Mouse (Mus musculus): ENCODE results near the gene Ucma. TPM values are rescaled to one million over a fixed set of nuclear protein-coding genes. Genes with fewer than 3 reads are reported as not detected.

Ucma gene
- polyA plus RNA-seq, 1 experiment from 2014 or later: not detected

DNA sequence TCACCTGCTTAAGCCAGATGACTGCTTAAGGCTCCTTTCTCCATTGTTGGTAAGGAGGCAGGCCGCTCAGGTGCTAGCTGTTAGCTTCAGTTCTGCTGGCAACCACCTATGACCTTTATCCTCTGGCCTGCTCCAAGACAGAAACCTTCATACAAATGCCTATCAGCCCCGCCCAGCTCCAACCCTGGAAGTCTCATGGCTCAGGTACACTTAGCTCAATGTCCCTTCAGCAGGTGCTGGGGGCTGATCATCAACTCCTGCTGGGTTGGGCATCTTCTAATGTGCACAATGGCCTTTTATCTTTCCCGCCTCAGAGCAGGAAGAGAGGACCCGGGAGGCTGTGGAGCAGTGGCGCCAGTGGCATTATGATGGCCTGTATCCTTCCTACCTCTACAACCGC, 9.1 kb downstream of the Ucma start:
- Histone ChIP-seq H3K27ac (no peak overlapping the region), H3K4me3 (no peak overlapping the region), H3K27me3 (ENCODE audit: insufficient read depth, poor library complexity, severe bottlenecking) (no peaks in the 10 kb centered on the region), H3K36me3 (peaks cover 5% of the 10 kb centered on the region; the same call in 1 of the 2 replicates), H3K4me1 (no peaks in the 10 kb centered on the region), H3K9me3 (no peaks in the 10 kb centered on the region)
- DNase-seq (ENCODE audit: low spot score): no peak
- WGBS: 79% methylated on average over 6 of the region's 6 CpGs

DNA sequence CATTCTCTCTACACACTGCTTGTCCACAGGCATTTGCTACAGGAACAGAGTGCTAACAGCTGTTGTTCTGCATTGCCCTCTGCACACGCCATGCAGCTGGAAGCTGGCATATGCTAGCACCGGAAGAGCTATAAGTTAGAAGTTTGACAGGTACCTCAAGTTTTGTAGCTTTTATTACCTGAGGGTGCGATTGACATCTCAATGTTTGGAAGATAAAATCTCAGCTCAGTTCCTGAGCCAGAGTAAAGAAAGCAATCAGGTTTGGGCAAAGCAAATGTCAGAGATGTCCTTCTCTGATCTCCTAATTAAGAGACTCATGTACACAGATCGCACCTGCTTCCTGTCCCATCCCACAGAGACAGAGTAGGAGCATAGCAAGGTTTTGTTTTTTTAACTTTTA, 10.9 kb downstream of the Ucma start:
- Histone ChIP-seq H3K9me3 (no peaks in the 10 kb centered on the region), H3K4me3 (no peak overlapping the region), H3K27me3 (ENCODE audit: insufficient read depth, poor library complexity, severe bottlenecking) (no peaks in the 10 kb centered on the region), H3K4me1 (no peaks in the 10 kb centered on the region), H3K36me3 (peaks cover 22% of the 10 kb centered on the region), H3K27ac (no peak overlapping the region)
- DNase-seq (ENCODE audit: low spot score): no peak
- 88% methylated on average over 4 of the region's 4 CpGs for WGBS

DNA sequence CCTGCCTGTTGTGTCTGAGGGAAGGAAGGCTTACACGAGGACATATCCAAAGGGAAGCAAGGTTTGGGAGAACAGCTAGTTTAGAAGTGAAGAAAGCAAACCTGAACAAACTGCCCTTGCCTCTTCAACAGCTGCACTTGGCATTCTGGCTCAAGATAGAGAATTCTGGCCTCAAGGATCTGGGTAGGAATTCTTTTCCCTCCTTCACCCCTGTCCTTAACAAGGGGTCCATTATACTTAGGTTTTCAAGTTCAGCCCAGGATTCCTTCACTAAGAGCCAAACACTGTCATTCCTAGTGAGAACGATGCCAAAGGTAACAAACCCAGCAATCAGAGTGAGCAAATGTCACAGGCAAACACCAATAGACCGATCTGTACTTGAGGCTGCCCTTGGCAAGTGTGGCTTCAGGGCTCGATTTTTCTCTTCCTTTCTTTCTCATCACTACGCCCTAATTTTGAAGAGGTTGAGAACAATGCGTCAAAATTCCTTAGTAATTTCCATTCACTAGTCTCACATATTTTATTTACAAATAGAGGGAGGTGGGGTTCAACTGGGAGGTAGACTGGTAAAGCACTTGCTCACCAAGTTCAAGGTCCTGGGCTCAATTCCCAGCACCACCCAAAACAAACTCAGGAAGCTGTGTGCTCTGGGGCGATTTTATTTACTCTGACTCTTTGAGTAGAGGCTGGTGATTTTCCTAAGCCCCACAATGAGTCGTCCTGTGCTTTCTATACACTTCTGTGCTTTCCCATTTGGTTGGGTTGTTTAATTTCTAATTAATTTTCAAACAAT, 11.7 kb downstream of the Ucma start:
- no peak overlapping the region for H3K27ac ChIP-seq
- WGBS: 76% methylated on average over 8 of the region's 8 CpGs
- DNase-seq (ENCODE audit: low spot score): no peak
- H3K4me1 ChIP-seq: no peaks in the 10 kb centered on the region
- H3K36me3 ChIP-seq: peaks cover 25% of the 10 kb centered on the region
- H3K27me3 ChIP-seq (ENCODE audit: insufficient read depth, poor library complexity, severe bottlenecking): no peaks in the 10 kb centered on the region
- H3K4me3 ChIP-seq: no peak overlapping the region
- no peaks in the 10 kb centered on the region for H3K9me3 ChIP-seq

DNA sequence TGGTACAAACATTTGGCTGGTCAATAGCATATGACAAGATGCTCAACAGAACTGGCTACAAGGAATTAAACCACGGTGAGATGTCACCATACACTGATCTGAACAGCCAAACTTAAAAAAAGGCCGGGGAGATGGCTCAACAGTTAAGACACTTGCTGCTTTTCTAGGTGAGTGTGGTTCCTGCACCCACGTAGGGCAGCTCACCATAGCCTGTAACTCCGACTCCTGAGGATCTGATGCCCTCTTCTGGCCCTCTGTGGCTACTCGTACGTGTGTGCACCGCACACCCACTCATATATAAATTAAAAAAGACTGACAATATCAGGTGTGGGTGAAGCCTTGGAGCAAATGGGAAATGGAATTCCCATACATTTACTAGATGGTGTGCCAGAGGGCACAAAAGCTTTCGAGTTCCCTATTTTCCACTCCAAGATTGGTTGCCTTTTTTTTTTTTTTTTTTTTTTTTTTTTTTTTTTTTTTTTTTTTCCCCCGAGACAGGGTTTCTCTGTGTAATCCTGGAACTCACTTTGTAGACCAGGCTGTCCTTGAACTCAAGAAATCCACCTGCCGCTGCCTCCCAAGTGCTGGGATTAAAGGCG, 13.0 kb downstream of the Ucma start:
- Histone ChIP-seq H3K36me3 (peaks cover 39% of the 10 kb centered on the region), H3K4me3 (no peak overlapping the region), H3K9me3 (no peaks in the 10 kb centered on the region), H3K27ac (no peak overlapping the region), H3K27me3 (ENCODE audit: insufficient read depth, poor library complexity, severe bottlenecking) (no peaks in the 10 kb centered on the region), H3K4me1 (no peaks in the 10 kb centered on the region)
- no peak for DNase-seq (ENCODE audit: low spot score)
- WGBS: 81% methylated on average over 11 of the region's 11 CpGs

DNA sequence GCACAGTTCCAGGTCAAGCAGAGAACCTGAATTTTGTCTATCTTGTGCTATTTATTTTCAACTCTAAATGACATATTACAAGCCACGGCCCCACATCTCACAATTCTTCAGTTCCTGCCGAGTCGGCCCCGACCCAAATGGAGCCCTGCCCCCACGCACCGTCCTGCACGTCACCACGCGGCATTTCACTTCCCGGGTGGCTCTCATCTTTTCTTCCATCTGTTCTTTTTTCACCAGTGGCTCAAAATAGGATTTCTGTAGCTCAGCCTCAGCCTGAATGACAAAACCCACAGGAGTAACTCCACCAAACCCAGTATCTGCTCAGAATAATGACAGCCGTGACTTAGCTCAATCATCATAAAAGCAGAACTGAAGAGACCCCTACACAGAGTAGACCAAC, 17.7 kb downstream of the Ucma start:
- WGBS: 89% methylated on average over 11 of the region's 11 CpGs
- H3K4me1 ChIP-seq: no peaks in the 10 kb centered on the region
- DNase-seq (ENCODE audit: low spot score): no peak
- no peaks in the 10 kb centered on the region for H3K27me3 ChIP-seq (ENCODE audit: insufficient read depth, poor library complexity, severe bottlenecking)
- no peak overlapping the region for H3K27ac ChIP-seq
- H3K9me3 ChIP-seq: no peaks in the 10 kb centered on the region
- peaks cover 83% of the 10 kb centered on the region for H3K36me3 ChIP-seq
- H3K4me3 ChIP-seq: no peak overlapping the region

DNA sequence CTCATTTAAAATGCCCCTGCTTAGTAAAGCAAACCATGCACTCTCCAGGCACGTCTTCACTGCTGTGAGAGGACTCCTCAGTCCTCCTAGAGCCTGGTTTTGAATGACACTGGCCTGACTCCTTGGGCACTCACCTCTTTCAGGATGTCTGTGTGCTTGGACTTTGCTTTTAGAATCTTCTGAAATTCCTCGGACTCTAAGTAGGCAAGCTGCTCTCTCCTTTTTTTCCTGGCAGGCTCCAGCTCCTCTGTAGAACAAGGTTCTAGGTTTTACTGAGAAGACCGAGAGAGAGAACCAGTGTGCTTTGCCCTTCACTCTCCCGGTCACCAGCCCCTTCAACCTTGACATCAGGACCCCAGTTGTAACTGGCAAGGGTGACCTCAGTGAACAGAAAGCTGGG, 18.5 kb downstream of the Ucma start:
- no peaks in the 10 kb centered on the region for H3K4me1 ChIP-seq
- H3K27ac ChIP-seq: no peak overlapping the region
- H3K36me3 ChIP-seq: peaks cover 91% of the 10 kb centered on the region
- no peak for DNase-seq (ENCODE audit: low spot score)
- no peak overlapping the region for H3K4me3 ChIP-seq
- no peaks in the 10 kb centered on the region for H3K27me3 ChIP-seq (ENCODE audit: insufficient read depth, poor library complexity, severe bottlenecking)
- H3K9me3 ChIP-seq: no peaks in the 10 kb centered on the region
- WGBS: 84% methylated on average over 4 of the region's 4 CpGs

DNA sequence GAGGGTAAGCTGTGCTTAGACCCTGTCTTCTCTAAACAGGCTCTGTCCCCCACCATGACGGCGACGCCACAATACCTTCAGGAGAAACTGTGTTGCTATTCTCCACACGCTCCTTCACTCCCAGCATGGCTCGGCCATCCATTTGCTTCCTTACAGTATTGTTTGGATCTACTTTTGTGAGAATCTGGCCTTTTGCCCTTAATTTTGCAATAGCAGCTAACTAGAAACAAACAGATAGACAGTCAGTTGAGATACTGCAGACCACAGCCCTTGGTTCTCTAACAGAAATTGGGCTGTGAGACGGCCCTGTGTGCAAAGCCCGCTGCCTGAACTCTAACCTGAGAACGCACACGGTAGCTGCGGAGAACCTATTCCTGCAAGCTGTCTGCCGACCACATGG, 19.7 kb downstream of the Ucma start:
- Histone ChIP-seq H3K4me1 (no peaks in the 10 kb centered on the region), H3K9me3 (no peaks in the 10 kb centered on the region), H3K4me3 (no peak overlapping the region), H3K27ac (no peak overlapping the region), H3K27me3 (ENCODE audit: insufficient read depth, poor library complexity, severe bottlenecking) (no peaks in the 10 kb centered on the region), H3K36me3 (peaks cover 92% of the 10 kb centered on the region)
- WGBS: 93% methylated on average over 11 of the region's 11 CpGs
- DNase-seq (ENCODE audit: low spot score): no peak

DNA sequence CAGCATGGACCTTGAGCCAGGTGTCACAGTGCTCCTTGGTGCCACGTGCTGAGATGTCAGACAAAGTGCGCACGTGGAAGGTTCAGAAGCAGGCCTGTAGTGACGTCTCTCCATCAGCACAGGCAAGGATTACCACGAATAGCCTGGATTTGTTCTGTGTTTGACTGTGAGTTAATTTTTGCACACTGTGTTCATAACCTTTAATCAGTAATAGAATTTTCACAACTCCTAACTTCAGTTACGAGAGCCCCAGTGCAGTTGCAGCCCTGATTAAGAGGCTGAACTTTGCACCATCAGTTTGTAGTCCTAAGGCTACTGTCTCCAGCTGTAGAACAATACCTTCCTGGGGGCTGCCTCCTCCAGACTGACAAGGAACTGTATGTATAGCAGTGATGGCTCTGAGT, 20.5 kb downstream of the Ucma start:
- Histone ChIP-seq H3K9me3 (no peaks in the 10 kb centered on the region), H3K4me3 (no peak overlapping the region), H3K27ac (no peak overlapping the region), H3K4me1 (no peaks in the 10 kb centered on the region), H3K36me3 (peaks cover 92% of the 10 kb centered on the region), H3K27me3 (ENCODE audit: insufficient read depth, poor library complexity, severe bottlenecking) (no peaks in the 10 kb centered on the region)
- no peak for DNase-seq (ENCODE audit: low spot score)
- WGBS: 95% methylated on average over 6 of the region's 6 CpGs

DNA sequence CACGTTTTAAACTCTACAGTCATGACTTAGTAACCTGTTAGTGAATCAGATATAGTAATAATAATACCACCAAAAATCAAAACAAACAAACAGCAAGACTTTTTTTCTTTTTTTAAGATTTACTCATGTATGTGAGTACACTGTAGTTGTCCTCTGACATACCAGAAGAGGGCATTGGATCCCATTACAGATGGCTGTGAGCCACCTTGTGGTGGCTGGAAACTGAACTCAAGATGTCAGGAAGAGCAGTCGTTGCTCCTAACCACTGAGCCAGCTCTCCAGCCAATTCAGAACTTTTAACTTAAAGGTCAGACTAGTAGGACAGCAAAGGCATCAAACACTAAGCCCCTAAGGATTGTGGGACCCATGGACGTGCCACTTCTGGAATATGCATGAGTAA, 23.0 kb downstream of the Ucma start:
- 72% methylated on average over 3 of the region's 3 CpGs for WGBS
- no peak for DNase-seq (ENCODE audit: low spot score)
- H3K9me3 ChIP-seq: no peaks in the 10 kb centered on the region
- H3K4me3 ChIP-seq: no peak overlapping the region
- no peaks in the 10 kb centered on the region for H3K27me3 ChIP-seq (ENCODE audit: insufficient read depth, poor library complexity, severe bottlenecking)
- H3K4me1 ChIP-seq: no peaks in the 10 kb centered on the region
- peaks cover 92% of the 10 kb centered on the region for H3K36me3 ChIP-seq
- no peak overlapping the region for H3K27ac ChIP-seq

DNA sequence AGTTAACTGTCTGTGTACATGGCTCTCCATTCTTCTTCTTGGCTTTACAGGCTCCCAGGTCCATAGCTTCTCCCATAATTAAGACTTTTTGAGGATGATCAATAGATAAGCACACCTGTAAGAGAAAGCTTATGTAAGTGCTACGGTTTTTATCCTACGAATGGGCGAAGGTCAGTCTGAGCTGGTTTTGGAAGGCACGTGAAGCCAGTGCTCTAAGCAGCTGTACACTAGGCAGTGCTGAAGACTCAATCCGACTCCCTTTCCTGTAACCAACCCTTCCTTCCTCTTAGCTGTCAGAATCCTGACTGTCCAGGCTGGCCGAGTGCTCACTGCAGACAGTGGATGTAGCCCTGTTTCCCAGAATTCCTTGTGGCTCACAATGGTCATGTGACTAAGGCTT, 25.3 kb downstream of the Ucma start:
- peaks cover 88% of the 10 kb centered on the region for H3K36me3 ChIP-seq
- 88% methylated on average over 6 of the region's 6 CpGs for WGBS
- H3K9me3 ChIP-seq: no peaks in the 10 kb centered on the region
- H3K27me3 ChIP-seq (ENCODE audit: insufficient read depth, poor library complexity, severe bottlenecking): no peaks in the 10 kb centered on the region
- no peak for DNase-seq (ENCODE audit: low spot score)
- H3K27ac ChIP-seq: no peak overlapping the region
- H3K4me3 ChIP-seq: no peak overlapping the region
- H3K4me1 ChIP-seq: no peaks in the 10 kb centered on the region

DNA sequence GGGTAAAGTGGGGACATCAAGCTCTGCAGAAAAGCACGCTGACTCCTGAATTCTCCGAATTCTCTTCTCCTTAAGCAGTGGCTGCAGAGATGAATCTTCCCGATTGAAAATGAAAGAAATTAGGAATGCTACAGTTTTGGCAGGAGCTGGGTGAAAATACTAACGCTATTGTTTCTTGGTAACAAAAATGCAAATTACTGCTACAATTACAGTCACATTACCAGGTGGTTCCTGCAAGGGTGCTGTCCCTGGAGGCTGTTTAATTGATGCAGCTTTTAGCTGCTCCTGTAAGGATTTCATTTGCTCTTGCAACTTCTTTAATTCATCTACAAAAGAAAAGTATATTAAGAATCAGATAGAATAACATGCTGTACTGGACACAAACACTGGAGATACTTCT, 31.2 kb downstream of the Ucma start:
- WGBS: 92% methylated on average over 4 of the region's 4 CpGs
- peaks cover 9% of the 10 kb centered on the region; the same call in 1 of the 2 replicates for H3K4me1 ChIP-seq
- DNase-seq (ENCODE audit: low spot score): no peak
- H3K9me3 ChIP-seq: no peaks in the 10 kb centered on the region
- H3K27me3 ChIP-seq (ENCODE audit: insufficient read depth, poor library complexity, severe bottlenecking): no peaks in the 10 kb centered on the region
- no peak overlapping the region for H3K4me3 ChIP-seq
- no peak overlapping the region for H3K27ac ChIP-seq
- peaks cover 70% of the 10 kb centered on the region for H3K36me3 ChIP-seq

DNA sequence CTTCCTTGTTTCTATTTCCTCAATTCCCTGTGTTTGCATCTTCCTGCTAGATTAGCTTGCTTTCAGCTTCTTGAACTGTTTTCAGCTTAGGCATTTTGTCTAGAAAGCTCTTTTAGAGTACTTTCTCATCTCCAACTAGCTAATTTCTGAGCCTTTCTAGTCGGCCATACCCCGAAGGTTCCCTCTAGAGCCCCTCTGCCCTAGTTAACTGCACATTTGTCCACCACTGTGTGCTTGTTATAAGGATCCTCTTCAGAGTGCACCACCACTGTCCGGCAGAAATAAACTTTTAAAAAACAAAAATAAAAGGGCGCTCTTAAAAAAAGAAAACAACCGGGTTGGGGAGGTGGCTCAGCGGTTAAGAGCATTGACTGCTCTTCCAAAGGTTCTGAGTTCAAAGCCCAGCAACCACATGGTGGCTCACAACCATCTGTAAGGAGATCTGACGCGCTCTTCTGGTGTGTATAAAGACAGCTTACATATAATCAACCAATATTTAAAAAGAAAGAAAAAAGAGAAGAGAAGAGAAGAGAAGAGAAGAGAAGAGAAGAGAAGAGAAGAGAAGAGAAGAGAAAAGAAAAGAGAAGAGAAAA, 36.1 kb downstream of the Ucma start:
- H3K9me3 ChIP-seq: no peaks in the 10 kb centered on the region
- H3K27me3 ChIP-seq (ENCODE audit: insufficient read depth, poor library complexity, severe bottlenecking): no peaks in the 10 kb centered on the region
- H3K27ac ChIP-seq: peak overlapping the region; percentile 86
- peak overlapping the region; percentile 88 for H3K4me3 ChIP-seq
- H3K4me1 ChIP-seq: peaks cover 9% of the 10 kb centered on the region; the same call in 1 of the 2 replicates
- H3K36me3 ChIP-seq: peaks cover 30% of the 10 kb centered on the region
- no peak for DNase-seq (ENCODE audit: low spot score)
- WGBS: 16% methylated on average over 8 of the region's 8 CpGs

DNA sequence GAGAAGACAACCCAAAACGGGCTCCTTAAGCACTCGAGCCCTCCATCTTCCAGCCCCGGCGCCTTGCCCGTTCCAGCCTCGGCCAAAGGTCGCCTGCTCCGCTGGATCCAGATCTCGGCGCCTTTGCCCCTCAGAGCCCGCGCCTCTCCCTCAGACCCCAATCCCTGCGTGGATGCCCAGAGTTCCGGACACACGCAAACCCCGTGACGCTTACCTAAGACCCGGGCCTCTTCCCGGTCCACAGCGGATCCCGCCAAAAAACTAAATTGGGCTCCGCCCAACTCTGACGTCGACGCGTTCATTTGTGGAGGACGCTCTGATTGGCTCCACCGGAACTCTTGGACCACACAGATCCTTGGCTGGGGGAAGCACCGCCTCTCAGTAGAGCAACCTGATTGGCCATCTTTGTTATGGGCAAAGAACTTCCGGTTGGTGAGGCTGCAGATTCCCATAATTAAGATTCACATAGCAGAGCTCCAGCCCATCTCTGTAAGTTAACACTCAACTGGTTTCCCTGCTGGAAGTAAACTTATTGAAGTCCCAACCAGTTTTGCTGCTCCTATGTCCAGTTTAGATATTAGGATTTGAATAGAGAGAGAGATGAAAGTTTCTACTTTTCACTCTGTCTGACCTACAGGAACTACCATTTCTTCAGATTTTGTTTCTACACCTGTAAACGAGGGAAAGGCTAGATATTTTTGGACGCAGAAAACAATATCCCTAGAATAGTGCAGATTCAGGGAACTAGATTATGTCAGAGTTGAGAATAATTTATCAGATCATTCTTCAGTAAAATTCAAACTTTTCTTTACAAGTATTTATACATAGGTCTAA, 36.8 kb downstream of the Ucma start, which contains the start of gene Mcm10:
Mcm10 (minus strand) TSS at position 301 of the 834 bp plus-strand sequence.
- no peaks in the 10 kb centered on the region for H3K9me3 ChIP-seq
- peak within 1 kb of the TSS; percentile 86 for H3K27ac ChIP-seq
- H3K36me3 ChIP-seq: peaks cover 23% of the 10 kb centered on the region
- H3K27me3 ChIP-seq (ENCODE audit: insufficient read depth, poor library complexity, severe bottlenecking): no peaks in the 10 kb centered on the region
- peaks cover 9% of the 10 kb centered on the region; the same call in 1 of the 2 replicates for H3K4me1 ChIP-seq
- peak; percentile 98 for DNase-seq (ENCODE audit: low spot score)
- WGBS: 3% methylated on average over 32 of the region's 32 CpGs
- peak within 1 kb of the TSS; percentile 88 for H3K4me3 ChIP-seq
